Mouse (Mus musculus): ENCODE measurements around the gene Col26a1. TPM values are rescaled to one million over a fixed set of nuclear protein-coding genes. Genes with fewer than 3 reads are reported as not detected.

Col26a1 gene
- total and polyA plus RNA-seq, 3 experiments: 0.72 TPM; not detected in 2

GRCm38 (mm10) chr5:136779946-136780345 lies 103.1 kb downstream of the Col26a1 start:
- dilution Hi-C loops (cut with MboI; ENCODE audit: extremely low pct_ligation_motif_present, extremely low pct_unique_long_range_greater_than_20kb, low sequenced_read_pairs): no loop called here
- in situ Hi-C loops (cut with MboI; ENCODE audit: low pct_ligation_motif_present, low pct_unique_long_range_greater_than_20kb, low sequenced_read_pairs): no loop called here
- no peak overlapping the region for H3K4me3 ChIP-seq (replicated peaks in 1 of 3; ENCODE audit: low read depth in 2 of 3, low read length in 2 of 3, poor library complexity in 1 of 3)

GRCm38 (mm10) chr5:136775548-136775947 lies 107.5 kb downstream of the Col26a1 start:
- Histone ChIP-seq H3K27ac (ENCODE audit: insufficient read depth, low read depth) (no peak overlapping the region), H3K4me1 (ENCODE audit: control insufficient read depth in 1 of 2, insufficient read depth in 2 of 2) (no peaks in the 10 kb centered on the region), H3K9me3 (replicated peaks; ENCODE audit: low read length) (peaks cover 37% of the 10 kb centered on the region), H3K27me3 (replicated peaks) (peaks cover 75% of the 10 kb centered on the region), H3K36me3 (replicated peaks in 1 of 2; ENCODE audit: control insufficient read depth in 1 of 2, insufficient read depth in 1 of 2, low read length in 1 of 2) (no peaks in the 10 kb centered on the region), H3K9ac (ENCODE audit: insufficient read depth, low read depth) (no peak overlapping the region), H3K4me2 (ENCODE audit: insufficient read depth, low read depth, poor library complexity, severe bottlenecking) (no peak overlapping the region), H3K79me2 (replicated peaks; ENCODE audit: control insufficient read depth, extremely low read depth, insufficient read depth, poor library complexity, severe bottlenecking) (no peaks in the 10 kb centered on the region), H3K4me3 (replicated peaks in 1 of 3; ENCODE audit: low read depth in 2 of 3, low read length in 2 of 3, poor library complexity in 1 of 3) (no peak overlapping the region)
- no peak for DNase-seq (ENCODE audit: extremely low read depth)
- TF ChIP-seq CTCF (conservative IDR thresholded peaks at IDR 0.05 in 1 of 2, IDR thresholded peaks at IDR 0.05 in 1 of 2; ENCODE audit: low read depth in 2 of 2, low read length in 2 of 2): no peak
- no peak for TF ChIP-seq MXI1 (IDR thresholded peaks at IDR 0.05; ENCODE audit: low read depth, low read length)
- TF ChIP-seq SMC3 (IDR thresholded peaks at IDR 0.05; ENCODE audit: low read depth, low read length): no peak
- TF ChIP-seq CHD2 (IDR thresholded peaks at IDR 0.05; ENCODE audit: low read length): no peak
- TF ChIP-seq UBTF (IDR thresholded peaks at IDR 0.05; ENCODE audit: low read depth, low read length): no peak
- TF ChIP-seq MAX (IDR thresholded peaks at IDR 0.05; ENCODE audit: low read length): no peak
- no peak for TF ChIP-seq TBP (conservative IDR thresholded peaks at IDR 0.05; ENCODE audit: low read depth, low read length)
- TF ChIP-seq ZKSCAN1 (IDR thresholded peaks at IDR 0.05; ENCODE audit: borderline replicate concordance, low read depth, low read length): no peak
- TF ChIP-seq NELFE (IDR thresholded peaks at IDR 0.05; ENCODE audit: low read depth, low read length): no peak
- TF ChIP-seq ZNF384 (IDR thresholded peaks at IDR 0.05; ENCODE audit: low read depth, low read length): no peak
- dilution Hi-C loops (cut with MboI; ENCODE audit: extremely low pct_ligation_motif_present, extremely low pct_unique_long_range_greater_than_20kb, low sequenced_read_pairs) (no loop called here), in situ Hi-C loops (cut with MboI; ENCODE audit: low pct_ligation_motif_present, low pct_unique_long_range_greater_than_20kb, low sequenced_read_pairs) (no loop called here)

More at GRCm38 (mm10) chr5:136779946-136780345, 103.1 kb downstream of the Col26a1 start:
- Histone ChIP-seq H3K36me3 (replicated peaks in 1 of 2; ENCODE audit: control insufficient read depth in 1 of 2, insufficient read depth in 1 of 2, low read length in 1 of 2) (no peaks in the 10 kb centered on the region), H3K9ac (ENCODE audit: insufficient read depth, low read depth) (no peak overlapping the region), H3K4me2 (ENCODE audit: insufficient read depth, low read depth, poor library complexity, severe bottlenecking) (no peak overlapping the region), H3K4me1 (ENCODE audit: control insufficient read depth in 1 of 2, insufficient read depth in 2 of 2) (no peaks in the 10 kb centered on the region), H3K27me3 (replicated peaks) (peaks cover 68% of the 10 kb centered on the region), H3K27ac (ENCODE audit: insufficient read depth, low read depth) (no peak overlapping the region), H3K79me2 (replicated peaks; ENCODE audit: control insufficient read depth, extremely low read depth, insufficient read depth, poor library complexity, severe bottlenecking) (no peaks in the 10 kb centered on the region), H3K9me3 (replicated peaks; ENCODE audit: low read length) (peaks cover 22% of the 10 kb centered on the region)
- TF ChIP-seq MXI1 (IDR thresholded peaks at IDR 0.05; ENCODE audit: low read depth, low read length): no peak
- TF ChIP-seq CHD1 (IDR thresholded peaks at IDR 0.05; ENCODE audit: low read depth, low read length): no peak
- no peak for TF ChIP-seq CTCF (conservative IDR thresholded peaks at IDR 0.05 in 1 of 2, IDR thresholded peaks at IDR 0.05 in 1 of 2; ENCODE audit: low read depth in 2 of 2, low read length in 2 of 2)
- no peak for TF ChIP-seq RCOR1 (conservative IDR thresholded peaks at IDR 0.05; ENCODE audit: low read depth, low read length)
- TF ChIP-seq PAX5 (IDR thresholded peaks at IDR 0.05; ENCODE audit: low read length): no peak
- no peak for TF ChIP-seq UBTF (IDR thresholded peaks at IDR 0.05; ENCODE audit: low read depth, low read length)
- DNase-seq (ENCODE audit: extremely low read depth): no peak
